Mouse (Mus musculus): ENCODE measurements around the gene Olfr734. TPM values are rescaled to one million over a fixed set of nuclear protein-coding genes. Genes with fewer than 3 reads are reported as not detected.

Olfr734 gene
- polyA plus RNA-seq, 1 experiment from 2014 or later, result not detected

DNA sequence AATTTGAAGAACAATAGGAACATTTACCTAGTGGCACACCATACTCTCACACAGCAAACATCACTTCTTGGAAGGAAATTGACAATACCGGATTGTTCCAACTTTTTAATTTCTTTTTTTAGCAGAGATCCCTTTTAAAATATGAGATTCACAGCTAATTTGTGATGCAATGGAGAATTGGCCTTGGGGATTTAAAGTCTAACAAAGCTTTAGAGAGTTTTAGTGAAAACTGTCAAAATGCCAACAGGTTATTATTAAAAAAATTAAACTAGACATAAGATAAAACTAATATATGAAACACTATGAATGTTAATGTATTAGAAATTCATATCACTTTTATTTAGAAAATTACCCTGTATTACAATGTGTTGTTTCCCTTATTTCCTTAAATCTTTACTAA lies 42.5 kb downstream of the Olfr734 start, which contains the start of gene Olfr732:
Gene Olfr732, minus strand, starts transcription at position 101 of the 400 bp plus-strand sequence.
- Histone ChIP-seq H3K27ac (replicated peaks; ENCODE audit: low read depth, low read length) (no peak within 1 kb of the TSS), H3K4me2 (ENCODE audit: low read depth, low read length) (no peak within 1 kb of the TSS), H3K4me3 (ENCODE audit: low read depth, low read length) (no peak within 1 kb of the TSS), H3K9me3 (replicated peaks; ENCODE audit: control insufficient read depth, low read length) (no peaks in the 10 kb centered on the region), H3K27me3 (ENCODE audit: control insufficient read depth, insufficient read depth, low read length) (no peaks in the 10 kb centered on the region), H3K4me1 (ENCODE audit: control insufficient read depth, insufficient read depth, low read length) (no peaks in the 10 kb centered on the region), H3K9ac (replicated peaks; ENCODE audit: low read length) (no peak within 1 kb of the TSS), H3K36me3 (replicated peaks; ENCODE audit: control insufficient read depth, insufficient read depth, low read depth, low read length) (no peaks in the 10 kb centered on the region)
- no peak for ATAC-seq (replicated peaks; ENCODE audit: insufficient number of reproducible peaks, low FRiP score, low TSS enrichment, low read depth)
- 91% methylated on average over 1 of the region's 1 CpGs for WGBS
- no peak for DNase-seq (ENCODE audit: low spot score)

Other genes with a start within 250 kb of the Olfr734 start
- not detected in 2 replicates for gene Olfr726, start 235.8 kb downstream of the Olfr734 start, polyA plus RNA-seq (2014; fragmentation: Nextera tagmentation; extraction: Ambion mirVana)
- gene Olfr727, start 203.6 kb downstream of the Olfr734 start, polyA plus RNA-seq (2014; fragmentation: Nextera tagmentation; extraction: Ambion mirVana), result not detected in 2 replicates
- gene Olfr728, start 184.1 kb downstream of the Olfr734 start, polyA plus RNA-seq (2014; fragmentation: Nextera tagmentation; extraction: Ambion mirVana), result not detected in 2 replicates
- not detected in 2 replicates for gene Olfr729, start 173.9 kb downstream of the Olfr734 start, polyA plus RNA-seq (2014; fragmentation: Nextera tagmentation; extraction: Ambion mirVana)
- not detected in 2 replicates for gene Olfr730, start 138.6 kb downstream of the Olfr734 start, polyA plus RNA-seq (2014; fragmentation: Nextera tagmentation; extraction: Ambion mirVana)
- gene Olfr731, start 84.9 kb downstream of the Olfr734 start, polyA plus RNA-seq (2014; fragmentation: Nextera tagmentation; extraction: Ambion mirVana), result not detected in 2 replicates
- not detected in 2 replicates for gene Olfr732, start 42.6 kb downstream of the Olfr734 start, polyA plus RNA-seq (2014; fragmentation: Nextera tagmentation; extraction: Ambion mirVana)
- not detected in 2 replicates for gene Olfr733, start 25.2 kb downstream of the Olfr734 start, polyA plus RNA-seq (2014; fragmentation: Nextera tagmentation; extraction: Ambion mirVana)
- gene Olfr735, start 22.1 kb upstream of the Olfr734 start, polyA plus RNA-seq (2014; fragmentation: Nextera tagmentation; extraction: Ambion mirVana), result not detected in 2 replicates
- gene Tlr11, start 31.2 kb upstream of the Olfr734 start, polyA plus RNA-seq (2014; fragmentation: Nextera tagmentation; extraction: Ambion mirVana), result not detected in 2 replicates
- gene Olfr736, start 54.4 kb upstream of the Olfr734 start, polyA plus RNA-seq (2014; fragmentation: Nextera tagmentation; extraction: Ambion mirVana), result not detected in 2 replicates
- not detected in 2 replicates for gene Olfr738, start 80.8 kb upstream of the Olfr734 start, polyA plus RNA-seq (2014; fragmentation: Nextera tagmentation; extraction: Ambion mirVana)
- not detected in 2 replicates for gene Olfr739, start 91.9 kb upstream of the Olfr734 start, polyA plus RNA-seq (2014; fragmentation: Nextera tagmentation; extraction: Ambion mirVana)
- gene Olfr740, start 118.8 kb upstream of the Olfr734 start, polyA plus RNA-seq (2014; fragmentation: Nextera tagmentation; extraction: Ambion mirVana), result not detected in 2 replicates
- gene Olfr741, start 146.0 kb upstream of the Olfr734 start, polyA plus RNA-seq (2014; fragmentation: Nextera tagmentation; extraction: Ambion mirVana), result not detected in 2 replicates
- not detected in 2 replicates for gene Olfr742, start 176.8 kb upstream of the Olfr734 start, polyA plus RNA-seq (2014; fragmentation: Nextera tagmentation; extraction: Ambion mirVana)
- gene Olfr743, start 195.1 kb upstream of the Olfr734 start, polyA plus RNA-seq (2014; fragmentation: Nextera tagmentation; extraction: Ambion mirVana), result not detected in 2 replicates